Mouse (Mus musculus) B cell, adult (primary cell): ENCODE measurements around the gene Tnip1. TPM values are rescaled to one million over a fixed set of nuclear protein-coding genes. Genes with fewer than 3 reads are reported as not detected.

Source experiments
- total RNA-seq: library from RNA; stranded (reverse); gene quantifications from 4 replicates; pipeline ENCODE4 v1.2.4, GENCODE M21; 2023; ENCODE audit not compliant: inconsistent age

The Tnip1 gene
- 95.9 to 111 TPM (median 103 TPM) in 4 replicates for total RNA-seq

GRCm38 (mm10) chr11:54962810-54963209, at the start of gene Tnip1:
Tnip1 (minus strand) TSS chr11:54962917.

DNA sequence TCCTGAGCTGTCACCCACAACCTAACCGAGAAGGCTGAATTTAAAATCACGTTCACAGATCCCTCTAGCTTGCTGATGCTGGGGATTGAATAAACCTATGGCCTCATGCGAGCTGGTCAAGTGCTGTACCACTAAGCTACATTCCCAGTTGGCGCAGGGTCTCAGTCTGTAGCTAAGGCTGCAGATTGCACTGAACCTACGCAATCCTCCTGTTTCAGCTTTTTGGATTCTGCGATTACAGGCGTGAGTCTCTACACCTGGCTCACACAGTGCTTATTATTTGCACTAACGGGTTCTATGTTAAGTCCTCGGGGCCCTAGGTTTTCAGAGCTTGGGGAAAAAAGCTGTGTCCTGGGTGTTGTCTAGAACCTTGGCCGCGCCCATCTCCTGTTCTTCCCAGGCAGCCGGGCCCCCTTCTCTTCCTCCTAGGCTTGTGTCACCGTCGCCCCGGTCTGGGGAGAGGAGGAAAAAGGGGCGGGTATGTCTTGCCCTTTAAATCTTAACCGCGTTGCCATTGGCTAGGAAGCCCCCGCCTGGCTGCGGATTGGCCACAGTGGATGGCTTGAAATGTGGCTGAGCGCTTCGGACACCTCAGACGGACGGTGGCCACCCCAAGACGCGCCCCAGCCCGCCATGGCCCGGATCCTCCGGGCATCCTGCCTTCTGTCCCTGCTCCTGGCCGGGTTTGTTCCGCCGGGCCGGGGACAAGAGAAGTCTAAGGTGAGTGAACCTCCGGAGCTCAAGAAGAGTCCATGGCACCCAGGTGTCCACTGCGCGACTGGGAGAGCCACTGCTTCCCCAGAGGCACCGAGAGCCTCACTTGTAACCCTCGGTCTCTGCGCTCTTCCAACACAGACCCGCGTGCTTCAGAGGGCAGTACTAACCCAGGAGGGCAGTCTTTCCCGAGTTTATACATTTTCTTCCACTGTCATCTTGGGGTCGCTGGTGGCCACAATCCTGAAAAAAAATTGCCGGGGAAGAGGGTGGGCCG, 60.1 kb downstream of the Tnip1 start, which contains the start of gene Gpx3:
Gene Gpx3 (plus strand): TSS at position 121 of the 991 bp plus-strand sequence.

DNA sequence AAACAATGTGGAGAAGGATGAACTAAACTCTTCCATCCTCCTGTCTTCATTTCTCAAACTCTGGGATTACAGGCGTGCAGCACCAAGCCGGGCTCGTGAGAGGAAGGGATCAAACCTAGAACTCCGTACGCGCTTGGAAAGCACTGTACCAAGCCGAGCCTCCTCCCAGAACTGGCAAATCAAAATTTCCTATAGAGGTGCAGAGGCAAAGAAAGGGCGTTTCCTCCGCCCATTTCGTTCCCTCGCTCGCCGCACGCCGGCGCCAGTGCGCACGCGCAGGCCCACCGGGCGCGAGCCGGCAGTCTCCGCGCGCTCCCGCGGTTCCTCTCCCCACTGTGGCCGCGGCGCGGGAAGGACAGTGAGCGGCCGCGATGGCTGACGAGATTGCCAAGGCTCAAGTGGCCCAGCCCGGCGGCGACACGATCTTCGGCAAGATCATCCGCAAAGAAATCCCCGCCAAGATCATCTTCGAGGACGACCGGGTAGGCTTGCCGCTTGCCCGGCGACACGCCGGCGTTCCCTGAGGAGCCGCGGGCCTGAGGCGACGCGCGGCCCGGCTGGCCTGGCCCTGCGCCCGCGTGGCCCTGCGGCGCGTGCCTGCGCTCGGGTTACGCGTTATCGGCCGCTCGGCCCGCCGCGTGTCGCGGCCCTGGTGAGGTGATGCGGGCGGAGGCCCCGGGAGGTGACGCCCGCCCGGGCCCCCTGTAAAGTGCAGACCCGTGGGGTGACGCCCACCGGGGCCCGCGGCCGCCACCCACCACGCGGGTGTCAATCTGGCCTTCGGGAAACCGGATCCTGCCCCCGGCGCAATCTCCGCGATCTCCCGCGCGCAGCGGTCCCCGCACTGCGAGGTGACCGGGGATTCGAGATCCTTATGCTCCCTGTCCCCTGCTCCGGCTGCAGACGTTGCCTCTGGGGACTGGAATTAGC, 96.3 kb downstream of the Tnip1 start, which contains the start of gene Hint1:
Gene Hint1 (plus strand): TSS at position 265 of the 930 bp plus-strand sequence.

Other genes with a start within 250 kb of the Tnip1 start
- 132 to 142 TPM (median 135 TPM) in 4 replicates for gene Cdc42se2, start 175.2 kb downstream of the Tnip1 start, total RNA-seq
- 5.7 to 6.6 TPM (median 6.4 TPM) in 4 replicates for gene Lyrm7, start 102.0 kb downstream of the Tnip1 start, total RNA-seq
- gene Hint1, start 96.5 kb downstream of the Tnip1 start, total RNA-seq, result 113 to 145 TPM (median 122 TPM) in 4 replicates
- gene Gpx3, start 60.5 kb downstream of the Tnip1 start, total RNA-seq, result not detected in 4 replicates
- 239 to 261 TPM (median 254 TPM) in 4 replicates for gene Anxa6, start 70.5 kb upstream of the Tnip1 start, total RNA-seq
- gene Ccdc69, start 115.2 kb upstream of the Tnip1 start, total RNA-seq, result 38.7 to 43.6 TPM (median 41.7 TPM) in 4 replicates
- gene Gm2a, start 135.2 kb upstream of the Tnip1 start, total RNA-seq, result 119 to 129 TPM (median 126 TPM) in 4 replicates
- not detected in 4 replicates for gene Slc36a3, start 188.8 kb upstream of the Tnip1 start, total RNA-seq
- not detected in 4 replicates for gene Slc36a2, start 222.2 kb upstream of the Tnip1 start, total RNA-seq
- gene Slc36a1, start 241.4 kb upstream of the Tnip1 start, total RNA-seq, result 12.1 to 18.7 TPM (median 14.5 TPM) in 4 replicates